Mouse (Mus musculus) midbrain, embryonic 13.5 days (tissue): ENCODE results near the gene Cd40. TPM values are rescaled to one million over a fixed set of nuclear protein-coding genes. Genes with fewer than 3 reads are reported as not detected.

Source experiments
- ATAC-seq: fragments of 200-750 bp; cut with Nextera tagmentation; 2 replicates; pipeline ENCODE4 v1.8.0; 2017; ENCODE audit warnings: mild to moderate bottlenecking, moderate TSS enrichment, moderate library complexity
- H3K27ac ChIP-seq: fragments of 300-500 bp; sonication (generic); 2 replicates; pipeline ENCODE4 v1.5.1; 2015; ENCODE audit warnings: inconsistent platforms, mild to moderate bottlenecking, moderate library complexity
- H3K27me3 ChIP-seq: fragments of 300-500 bp; sonication (generic); 2 replicates; pipeline ENCODE4 v1.6.1; 2015; ENCODE audit warnings: mild to moderate bottlenecking, inconsistent platforms
- H3K36me3 ChIP-seq: fragments of 300-500 bp; sonication (generic); 2 replicates; pipeline ENCODE4 v1.6.1; 2015; ENCODE audit warnings: mild to moderate bottlenecking, inconsistent platforms
- H3K4me1 ChIP-seq: fragments of 300-500 bp; sonication (generic); replicated peaks from 2 replicates; pipeline ENCODE4 v1.6.1; 2015; ENCODE audit warnings: inconsistent platforms
- H3K4me2 ChIP-seq: fragments of 300-500 bp; sonication (generic); replicated peaks from 2 replicates; pipeline ENCODE4 v1.6.1; 2015; ENCODE audit warnings: moderate library complexity, mild to moderate bottlenecking, inconsistent platforms
- H3K4me3 ChIP-seq: fragments of 300-500 bp; sonication (generic); replicated peaks from 2 replicates; pipeline ENCODE4 v1.5.1; 2015; ENCODE audit warnings: mild to moderate bottlenecking, inconsistent platforms
- H3K9ac ChIP-seq: fragments of 300-500 bp; sonication (generic); replicated peaks from 2 replicates; pipeline ENCODE4 v1.6.1; 2015; ENCODE audit warnings: mild to moderate bottlenecking, inconsistent platforms
- H3K9me3 ChIP-seq: fragments of 300-500 bp; sonication (generic); 2 replicates; pipeline ENCODE4 v1.6.1; 2016; ENCODE audit warnings: mild to moderate bottlenecking, inconsistent platforms
- WGBS: fragments of 180-500 bp; shearing (Covaris S2); methylation state at CpG from one replicate; pipeline ENCODE4 v1.1.7; 2015; 5-methylcytosine and 5-hydroxymethylcytosine counted together
- polyA plus RNA-seq: library from polyadenylated mRNA; unstranded; fragments of >200 nt; fragmentation: Nextera tagmentation; extraction: Ambion mirVana; gene quantifications from 2 replicates; pipeline ENCODE4 v1.2.1, GENCODE M21; 2015

The Cd40 gene
- polyA plus RNA-seq, 1 experiment from 2014 or later = 7.6 TPM

- no peak overlapping the region for H3K9ac ChIP-seq
- H3K27ac ChIP-seq = 0 out of 2 replicates have a peak overlapping the region, but pooled peaks have one; percentile 22
- 82% methylated on average over 4 of the region's 4 CpGs for WGBS
- peaks cover 16% of the 10 kb centered on the region for H3K4me1 ChIP-seq
- H3K4me2 ChIP-seq = no peak overlapping the region
- no peaks in the 10 kb centered on the region for H3K9me3 ChIP-seq
- H3K27me3 ChIP-seq = peaks cover 10% of the 10 kb centered on the region; the same call in 1 of the 2 replicates
- no peaks in the 10 kb centered on the region for H3K36me3 ChIP-seq
- no peak for ATAC-seq
- no peak overlapping the region for H3K4me3 ChIP-seq
Measured at GRCm38 (mm10) chr2:165086634-165087033, 31.2 kb downstream of the Cd40 start.

- peaks cover 10% of the 10 kb centered on the region; the same call in 1 of the 2 replicates for H3K27me3 ChIP-seq
- H3K4me1 ChIP-seq = peaks cover 25% of the 10 kb centered on the region
- no peak overlapping the region for H3K27ac ChIP-seq
- H3K36me3 ChIP-seq = no peaks in the 10 kb centered on the region
- H3K4me3 ChIP-seq = no peak overlapping the region
- no peaks in the 10 kb centered on the region for H3K9me3 ChIP-seq
- H3K4me2 ChIP-seq = no peak overlapping the region
- peak; percentile 51; the same call in 1 of the 2 replicates for ATAC-seq
- H3K9ac ChIP-seq = no peak overlapping the region
- WGBS = 46% methylated on average over 14 of the region's 14 CpGs
Measured at GRCm38 (mm10) chr2:165089470-165089869, 34.0 kb downstream of the Cd40 start.

- Histone ChIP-seq H3K4me3 (no peak within 1 kb of the TSS), H3K27me3 (peaks cover 10% of the 10 kb centered on the region; the same call in 1 of the 2 replicates), H3K4me1 (peaks cover 32% of the 10 kb centered on the region), H3K9me3 (no peaks in the 10 kb centered on the region), H3K4me2 (no peak within 1 kb of the TSS), H3K9ac (no peak within 1 kb of the TSS; the same call in 1 of the 2 replicates), H3K36me3 (no peaks in the 10 kb centered on the region), H3K27ac (0 out of 2 replicates have a peak within 1 kb of the TSS, but pooled peaks have one; percentile 5)
- no peak for ATAC-seq
- 91% methylated on average over 2 of the region's 2 CpGs for WGBS
Measured at GRCm38 (mm10) chr2:165090650-165091049, 35.2 kb downstream of the Cd40 start, which contains the start of gene 1700025C18Rik. 1700025C18Rik (minus strand) TSS chr2:165090750.

- H3K27me3 ChIP-seq = peaks cover 7% of the 10 kb centered on the region; the same call in 1 of the 2 replicates
- no peak overlapping the region for H3K4me2 ChIP-seq
- H3K27ac ChIP-seq = 0 out of 2 replicates have a peak overlapping the region, but pooled peaks have one; percentile 5
- ATAC-seq = no peak
- H3K4me1 ChIP-seq = peaks cover 32% of the 10 kb centered on the region
- 70% methylated on average over 8 of the region's 8 CpGs for WGBS
- no peaks in the 10 kb centered on the region for H3K36me3 ChIP-seq
- no peak overlapping the region for H3K9ac ChIP-seq
- H3K4me3 ChIP-seq = no peak overlapping the region
- no peaks in the 10 kb centered on the region for H3K9me3 ChIP-seq
Measured at GRCm38 (mm10) chr2:165091433-165091965, 36.1 kb downstream of the Cd40 start.

GRCm38 (mm10) chr2:165092393-165092792 lies 37.0 kb downstream of the Cd40 start:
- no peak for ATAC-seq
- H3K27me3 ChIP-seq = peaks cover 7% of the 10 kb centered on the region; the same call in 1 of the 2 replicates
- H3K4me1 ChIP-seq = peaks cover 40% of the 10 kb centered on the region
- H3K4me2 ChIP-seq = no peak overlapping the region
- no peak overlapping the region for H3K9ac ChIP-seq
- H3K9me3 ChIP-seq = no peaks in the 10 kb centered on the region
- H3K4me3 ChIP-seq = no peak overlapping the region
- H3K36me3 ChIP-seq = no peaks in the 10 kb centered on the region
- WGBS = 39% methylated on average over 7 of the region's 7 CpGs
- peak overlapping the region; percentile 58; the same call in 1 of the 2 replicates for H3K27ac ChIP-seq

GRCm38 (mm10) chr2:165096367-165096766 lies 40.9 kb downstream of the Cd40 start:
- Histone ChIP-seq H3K9ac (no peak overlapping the region), H3K4me3 (no peak overlapping the region), H3K4me1 (peaks cover 60% of the 10 kb centered on the region), H3K27ac (peak overlapping the region; percentile 68), H3K27me3 (peaks cover 31% of the 10 kb centered on the region), H3K9me3 (no peaks in the 10 kb centered on the region), H3K4me2 (no peak overlapping the region), H3K36me3 (no peaks in the 10 kb centered on the region)
- 18% methylated on average over 10 of the region's 10 CpGs for WGBS
- ATAC-seq = peak; percentile 67

- 87% methylated on average over 3 of the region's 3 CpGs for WGBS
- H3K4me2 ChIP-seq = no peak overlapping the region
- H3K4me1 ChIP-seq = peaks cover 55% of the 10 kb centered on the region
Measured at GRCm38 (mm10) chr2:165098861-165099260, 43.4 kb downstream of the Cd40 start.

GRCm38 (mm10) chr2:165100749-165101148 lies 45.3 kb downstream of the Cd40 start:
- no peak overlapping the region for H3K4me2 ChIP-seq
- no peaks in the 10 kb centered on the region for H3K36me3 ChIP-seq
- no peak overlapping the region for H3K4me3 ChIP-seq
- peaks cover 48% of the 10 kb centered on the region for H3K27me3 ChIP-seq
- WGBS = 14% methylated on average over 6 of the region's 6 CpGs
- H3K9ac ChIP-seq = no peak overlapping the region
- H3K9me3 ChIP-seq = no peaks in the 10 kb centered on the region
- peaks cover 44% of the 10 kb centered on the region for H3K4me1 ChIP-seq
- no peak overlapping the region for H3K27ac ChIP-seq
- ATAC-seq = no peak

More at GRCm38 (mm10) chr2:165098861-165099260, 43.4 kb downstream of the Cd40 start:
- H3K4me3 ChIP-seq = no peak overlapping the region
- peaks cover 47% of the 10 kb centered on the region for H3K27me3 ChIP-seq
- no peak overlapping the region for H3K9ac ChIP-seq
- no peak for ATAC-seq
- no peak overlapping the region for H3K27ac ChIP-seq
- no peaks in the 10 kb centered on the region for H3K36me3 ChIP-seq
- H3K9me3 ChIP-seq = no peaks in the 10 kb centered on the region

- Histone ChIP-seq H3K36me3 (no peaks in the 10 kb centered on the region), H3K27ac (no peak overlapping the region), H3K9ac (no peak overlapping the region), H3K4me3 (no peak overlapping the region), H3K4me1 (peaks cover 30% of the 10 kb centered on the region), H3K4me2 (no peak overlapping the region), H3K9me3 (no peaks in the 10 kb centered on the region), H3K27me3 (peaks cover 57% of the 10 kb centered on the region)
- ATAC-seq = no peak
- 83% methylated on average over 3 of the region's 3 CpGs for WGBS
Measured at GRCm38 (mm10) chr2:165102920-165103319, 47.5 kb downstream of the Cd40 start.

- Histone ChIP-seq H3K36me3 (no peaks in the 10 kb centered on the region), H3K4me1 (peaks cover 18% of the 10 kb centered on the region), H3K4me2 (no peak overlapping the region), H3K27ac (peak overlapping the region; percentile 32; the same call in 1 of the 2 replicates), H3K4me3 (no peak overlapping the region), H3K9me3 (no peaks in the 10 kb centered on the region), H3K27me3 (peaks cover 64% of the 10 kb centered on the region), H3K9ac (no peak overlapping the region)
- 61% methylated on average over 16 of the region's 16 CpGs for whole genome bisulfite sequencing
- ATAC-seq = no peak
Measured at GRCm38 (mm10) chr2:165105513-165106079, 50.2 kb downstream of the Cd40 start.

GRCm38 (mm10) chr2:165106585-165106984 lies 51.2 kb downstream of the Cd40 start:
- 21% methylated on average over 18 of the region's 18 CpGs for whole genome bisulfite sequencing
- Histone ChIP-seq H3K27me3 (peaks cover 64% of the 10 kb centered on the region), H3K4me3 (no peak overlapping the region)

GRCm38 (mm10) chr2:165112149-165112548 lies 56.7 kb downstream of the Cd40 start:
- WGBS = 1% methylated on average over 54 of the region's 54 CpGs
- Histone ChIP-seq H3K27me3 (peaks cover 85% of the 10 kb centered on the region), H3K4me2 (peak overlapping the region; percentile 28), H3K36me3 (no peaks in the 10 kb centered on the region), H3K27ac (no peak overlapping the region), H3K4me1 (peaks cover 23% of the 10 kb centered on the region), H3K9me3 (no peaks in the 10 kb centered on the region), H3K4me3 (no peak overlapping the region), H3K9ac (no peak overlapping the region)
- ATAC-seq = peak; percentile 73

More at GRCm38 (mm10) chr2:165106585-165106984, 51.2 kb downstream of the Cd40 start:
- Histone ChIP-seq H3K4me2 (no peak overlapping the region), H3K9me3 (no peaks in the 10 kb centered on the region), H3K36me3 (no peaks in the 10 kb centered on the region), H3K9ac (peak overlapping the region; percentile 52; the same call in 1 of the 2 replicates), H3K4me1 (peaks cover 11% of the 10 kb centered on the region), H3K27ac (peak overlapping the region; percentile 51; the same call in 1 of the 2 replicates)
- peak; percentile 58 for ATAC-seq
